Mouse (Mus musculus) activated CD4-positive, CD25-positive, alpha-beta regulatory T cell (primary cell): Measurements from ENCODE around the gene Klra3. TPM values are rescaled to one million over a fixed set of nuclear protein-coding genes. Genes with fewer than 3 reads are reported as not detected.

Experiments
- polyA plus RNA-seq, 2 experiments: library from polyadenylated mRNA; unstranded; fragments of 100-300 nt; shearing (Covaris generic); gene quantifications; one replicate each; pipeline ENCODE4 v1.2.1; 2017

The Klra3 gene
- not detected for polyA plus RNA-seq

DNA sequence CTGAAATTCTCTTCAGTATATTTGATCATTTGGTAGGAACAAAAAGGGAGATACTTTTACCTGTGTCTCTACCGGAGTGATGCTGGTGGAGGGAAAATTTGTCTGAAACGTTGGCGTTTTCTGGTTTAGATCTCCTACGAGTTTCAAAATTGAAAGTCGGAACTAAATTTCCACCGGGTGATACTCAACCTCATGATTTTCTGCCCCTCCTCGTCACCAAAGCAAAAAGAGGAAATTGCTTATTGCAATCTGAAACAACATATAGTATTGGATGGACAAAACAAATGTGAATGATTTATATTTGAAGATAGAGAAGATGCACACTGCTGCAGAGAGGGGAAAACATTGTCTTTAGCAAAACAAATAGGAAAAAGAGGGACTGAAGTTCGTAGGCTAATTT is at the start of gene Klra3:
Klra3 (minus strand) TSS at position 164 of the 400 bp plus-strand sequence.

DNA sequence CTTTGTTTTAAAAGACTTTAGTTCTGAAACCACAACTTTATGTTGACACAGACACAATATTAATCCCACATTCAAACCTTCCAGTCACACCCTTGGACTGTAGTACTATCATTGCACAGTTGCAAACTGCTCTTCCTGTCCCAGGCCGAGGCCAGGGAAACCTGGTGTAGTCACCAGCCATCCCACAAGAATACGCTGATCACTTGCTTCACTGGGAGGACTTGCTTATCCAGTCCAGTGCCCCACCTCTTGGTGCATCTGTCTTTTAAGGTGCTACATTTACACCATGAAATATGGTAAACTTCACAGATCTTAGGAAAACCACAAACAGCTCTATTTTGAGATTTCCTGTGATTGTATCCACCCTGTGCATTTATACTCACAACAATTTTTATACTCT is 49.4 kb upstream of the Klra3 start, which contains the start of gene Klra1:
Klra1 (minus strand) TSS at position 125 of the 400 bp plus-strand sequence.

GRCm38 (mm10) chr6:130281828-130282227 is 55.5 kb downstream of the Klra3 start, which contains the start of gene Klra10:
Klra10 (minus strand) TSS chr6:130281928.

Other genes with a start within 250 kb of the Klra3 start
- gene Klra8, start 207.7 kb downstream of the Klra3 start, polyA plus RNA-seq = under 1 TPM in 1 of 2 experiments, not detected in 1; 0.15 TPM
- gene Klra9, start 144.5 kb downstream of the Klra3 start, polyA plus RNA-seq = not detected
- gene Klra7, start 104.3 kb downstream of the Klra3 start, polyA plus RNA-seq = under 1 TPM in 1 of 2 experiments, not detected in 1; 0.43 TPM
- not detected for gene Klra10, start 55.6 kb downstream of the Klra3 start, polyA plus RNA-seq
- gene Klra1, start 49.3 kb upstream of the Klra3 start, polyA plus RNA-seq = not detected